Mouse (Mus musculus): ENCODE measurements around the gene Apip.

The Apip gene

GRCm38 (mm10) chr2:103073219-103073982 lies at the start of gene Apip, which contains the start of gene Pdhx:
Gene Apip, plus strand, starts transcription at chr2:103073675.
Gene Pdhx, minus strand, starts transcription at chr2:103073513.
- DNase-seq (ENCODE audit: low read depth, low spot score): peak; percentile 100

GRCm38 (mm10) chr2:103037831-103038230 lies 35.6 kb upstream of the Apip start:
- DNase-seq (ENCODE audit: low read depth, low spot score): no peak

GRCm38 (mm10) chr2:103040896-103041295 lies 32.6 kb upstream of the Apip start:
- no peak for DNase-seq (ENCODE audit: low read depth, low spot score)

GRCm38 (mm10) chr2:103045286-103045685 lies 28.2 kb upstream of the Apip start:
- DNase-seq (ENCODE audit: low read depth, low spot score): no peak

- peak; percentile 30 for DNase-seq (ENCODE audit: low read depth, low spot score)
These were observed 21.3 kb upstream of the Apip start for GRCm38 (mm10) chr2:103051937-103052893.

GRCm38 (mm10) chr2:103055820-103056219 lies 17.7 kb upstream of the Apip start:
- DNase-seq (ENCODE audit: low read depth, low spot score): no peak

- no peak for DNase-seq (ENCODE audit: low read depth, low spot score)
These were observed 15.2 kb upstream of the Apip start for GRCm38 (mm10) chr2:103058266-103058665.

- DNase-seq (ENCODE audit: low read depth, low spot score): peak; percentile 27
These were observed 10.6 kb upstream of the Apip start for GRCm38 (mm10) chr2:103062865-103063264.

GRCm38 (mm10) chr2:103066683-103067551 lies 6.6 kb upstream of the Apip start:
- no peak for DNase-seq (ENCODE audit: low read depth, low spot score)

- no peak for DNase-seq (ENCODE audit: low read depth, low spot score)
These were observed 5.8 kb upstream of the Apip start for GRCm38 (mm10) chr2:103067552-103068207.

GRCm38 (mm10) chr2:103068602-103069001 lies 4.9 kb upstream of the Apip start:
- no peak for DNase-seq (ENCODE audit: low read depth, low spot score)

- DNase-seq (ENCODE audit: low read depth, low spot score): no peak
These were observed 3.6 kb upstream of the Apip start for GRCm38 (mm10) chr2:103069752-103070405.

GRCm38 (mm10) chr2:103070586-103070985 lies 2.9 kb upstream of the Apip start:
- DNase-seq (ENCODE audit: low read depth, low spot score): no peak

GRCm38 (mm10) chr2:103081117-103081516 lies 7.6 kb downstream of the Apip start:
- DNase-seq (ENCODE audit: low read depth, low spot score): no peak

- no peak for DNase-seq (ENCODE audit: low read depth, low spot score)
These were observed 8.2 kb downstream of the Apip start for GRCm38 (mm10) chr2:103081706-103082105.

GRCm38 (mm10) chr2:103082853-103083252 lies 9.4 kb downstream of the Apip start:
- DNase-seq (ENCODE audit: low read depth, low spot score): no peak

GRCm38 (mm10) chr2:103084451-103084850 lies 11.0 kb downstream of the Apip start:
- peak; percentile 36 for DNase-seq (ENCODE audit: low read depth, low spot score)

- DNase-seq (ENCODE audit: low read depth, low spot score): no peak
These were observed 12.2 kb downstream of the Apip start for GRCm38 (mm10) chr2:103085633-103086032.

GRCm38 (mm10) chr2:103086432-103086831 lies 13.0 kb downstream of the Apip start:
- peak; percentile 43 for DNase-seq (ENCODE audit: low read depth, low spot score)

- peak; percentile 65 for DNase-seq (ENCODE audit: low read depth, low spot score)
These were observed 14.6 kb downstream of the Apip start for GRCm38 (mm10) chr2:103088099-103088498.
